ENCODE assay signal across 1 mouse cellular context in the genomic region with DNA sequence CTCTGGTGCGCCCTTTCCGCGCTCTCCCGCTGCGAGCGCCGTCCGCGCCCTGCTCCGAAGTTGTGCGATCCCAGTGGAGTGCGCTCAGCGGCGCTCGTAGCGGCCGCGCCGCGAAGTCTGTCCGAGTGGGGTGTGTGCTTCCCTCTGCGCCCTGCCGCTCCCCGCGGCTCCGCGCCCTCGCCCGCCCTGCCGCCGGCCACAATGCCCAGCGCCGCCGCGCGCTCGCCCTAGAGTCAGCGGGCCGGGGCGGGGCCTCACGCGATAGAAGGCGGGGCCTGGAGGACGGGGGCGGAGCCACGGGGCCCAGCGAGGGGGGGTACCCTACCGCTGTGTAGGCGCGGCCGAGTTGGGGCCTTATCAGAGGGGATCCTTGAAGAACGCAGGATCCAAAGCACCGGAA.
TF ChIP-seq lines count a peak whose summit lies in the region.

A gene (minus strand): TSS at position 203 of the 400 bp plus-strand sequence.

TF ChIP-seq in myocyte, 11 proteins besides CTCF, POLR2A, EP300 and RAD21 (continued from another document):
- TF ChIP-seq MAX (IDR thresholded peaks at IDR 0.05; ENCODE audit: low read depth) = no peak
- no peak for TF ChIP-seq USF1 (IDR thresholded peaks at IDR 0.05; ENCODE audit: low read depth)
- no peak for TF ChIP-seq CEBPB (IDR thresholded peaks at IDR 0.05; ENCODE audit: insufficient read depth, poor library complexity, severe bottlenecking)
- no peak for TF ChIP-seq E2F4 (IDR thresholded peaks at IDR 0.05; ENCODE audit: insufficient read depth)
TF ChIP-seq in myocyte: peak in this region for 2.
